Mouse (Mus musculus) liver, postnatal 0 days (tissue): ENCODE data around the gene Lpcat1.

ENCODE experiments used
- CTCF ChIP-seq: sonication (generic); IDR thresholded peaks from 2 replicates; pipeline ENCODE4 v1.5.1; 2016; ENCODE audit warnings: antibody characterized with exemption, low read depth
- EP300 ChIP-seq: IDR thresholded peaks from 2 replicates; pipeline ENCODE4 v1.6.1; 2016; ENCODE audit warnings: antibody characterized with exemption, low read depth, mild to moderate bottlenecking

GRCm38 (mm10) chr13:73441686-73442085 lies 25.3 kb upstream of the Lpcat1 start:
- TF ChIP-seq EP300 (no peak), CTCF (no peak)
